Comparison of ENCODE assay signal across 15 mouse cellular contexts in genomic region chr10:122581096-122581495, GRCm38 (mm10).
DNase-seq lines count a peak whose midpoint lies in the region; ATAC-seq and TF ChIP-seq lines count a peak whose summit lies in the region.
"Had no signal": no experiment of that assay in that cellular context is flagged by ENCODE, and none has a peak within 500 bp of the region (broad histone marks: within the 10 kb centered on the region; RNA-seq: fewer than 3 reads in every experiment).

No protein-coding gene starts in this region.

- H3K27ac ChIP-seq in kidney, adult 2 months (ENCODE audit: insufficient read depth, low read depth, low read length): no peak overlapping the region
- no peak overlapping the region for H3K27ac ChIP-seq in kidney, embryonic 14.5 days (ENCODE audit: low read depth, low read length)
- H3K27ac ChIP-seq in testis, adult 2 months (ENCODE audit: control insufficient read depth, insufficient read depth, low read depth, low read length): no peak overlapping the region
- no peak overlapping the region for H3K27ac ChIP-seq in forebrain, embryonic 15.5 days (replicated peaks)
- H3K27ac ChIP-seq: embryonic facial prominence, embryonic 10.5 days; hindbrain, embryonic 10.5 days had no signal

- H3K36me3 ChIP-seq in kidney, adult 2 months (ENCODE audit: control insufficient read depth, insufficient read depth, low read length): no peaks in the 10 kb centered on the region
- no peaks in the 10 kb centered on the region for H3K36me3 ChIP-seq in kidney, embryonic 14.5 days (ENCODE audit: control insufficient read depth, insufficient read depth, low read length)
- no peaks in the 10 kb centered on the region for H3K36me3 ChIP-seq in testis, adult 2 months (ENCODE audit: control insufficient read depth, insufficient read depth, low read length)
- no peaks in the 10 kb centered on the region for H3K36me3 ChIP-seq in forebrain, embryonic 15.5 days
- H3K36me3 ChIP-seq: embryonic facial prominence, embryonic 10.5 days; heart, embryonic 12.5 days; hindbrain, embryonic 10.5 days had no signal

- no peaks in the 10 kb centered on the region for H3K27me3 ChIP-seq in kidney, adult 2 months (replicated peaks; ENCODE audit: control insufficient read depth, insufficient read depth, low read length)
- no peaks in the 10 kb centered on the region for H3K27me3 ChIP-seq in kidney, embryonic 14.5 days (ENCODE audit: control insufficient read depth, insufficient read depth, low read length)
- no peaks in the 10 kb centered on the region for H3K27me3 ChIP-seq in testis, adult 2 months (ENCODE audit: control insufficient read depth, insufficient read depth, low read length)
- no peaks in the 10 kb centered on the region for H3K27me3 ChIP-seq in forebrain, embryonic 15.5 days
- H3K27me3 ChIP-seq: heart, embryonic 12.5 days had no signal

- H3K9me3 ChIP-seq in kidney, embryonic 14.5 days (ENCODE audit: control insufficient read depth, low read length): no peaks in the 10 kb centered on the region
- H3K9me3 ChIP-seq in forebrain, embryonic 15.5 days: no peaks in the 10 kb centered on the region
- H3K9me3 ChIP-seq: embryonic facial prominence, embryonic 10.5 days; heart, embryonic 12.5 days; hindbrain, embryonic 10.5 days had no signal

- no peak for DNase-seq in kidney, adult 2 months
- no peak for DNase-seq in testis, postnatal 14 days (ENCODE audit: low spot score)
- peak; percentile 9 for DNase-seq in WW6 (ENCODE audit: low read depth, low spot score)
- DNase-seq in thymus, postnatal 36 days: peak; percentile 24 to 31
- no peak for DNase-seq in right cerebral cortex, postnatal 4 days
- DNase-seq: cerebellum, postnatal 10 days; kidney, adult 18-20 months; liver, postnatal 0 days had no signal

- ATAC-seq in kidney, embryonic 14.5 days (ENCODE audit: low FRiP score, low TSS enrichment): no peak
- no peak for ATAC-seq in forebrain, embryonic 15.5 days (replicated peaks)
- ATAC-seq: liver, postnatal 0 days had no signal

- peak; percentile 20; the same call in 1 of the 2 replicates for TF ChIP-seq CTCF in kidney, adult 2 months (conservative IDR thresholded peaks at IDR 0.05; ENCODE audit: insufficient read depth, insufficient read length, low read depth, low read length)
- 0 out of 2 replicates have a peak, but pooled peaks have one; percentile 2 for TF ChIP-seq CTCF in testis, adult 2 months (IDR thresholded peaks at IDR 0.05; ENCODE audit: control insufficient read depth, insufficient read depth, insufficient replicate concordance, low read depth, low read length)

- H3K4me1 ChIP-seq in kidney, adult 2 months (ENCODE audit: control insufficient read depth, insufficient read depth, low read length): no peaks in the 10 kb centered on the region
- H3K4me1 ChIP-seq in kidney, embryonic 14.5 days (ENCODE audit: control insufficient read depth, insufficient read depth, low read length): no peaks in the 10 kb centered on the region
- peaks cover 2% of the 10 kb centered on the region; the same call in 1 of the 2 replicates for H3K4me1 ChIP-seq in testis, adult 2 months (ENCODE audit: control insufficient read depth, insufficient read depth, low read length)
- no peaks in the 10 kb centered on the region for H3K4me1 ChIP-seq in forebrain, embryonic 15.5 days
- H3K4me1 ChIP-seq: heart, embryonic 12.5 days had no signal

- no peak overlapping the region for H3K9ac ChIP-seq in kidney, embryonic 14.5 days (ENCODE audit: low read depth, low read length)
- H3K9ac ChIP-seq in forebrain, embryonic 15.5 days (replicated peaks): no peak overlapping the region
- H3K9ac ChIP-seq: heart, embryonic 12.5 days; liver, postnatal 0 days had no signal

- WGBS in kidney, adult 2 months: 94% methylated on average over 7 of the region's 7 CpGs
- 89% methylated on average over 7 of the region's 7 CpGs for WGBS in kidney, embryonic 14.5 days
- WGBS in forebrain, embryonic 15.5 days: 88% methylated on average over 7 of the region's 7 CpGs

- TF ChIP-seq POLR2A in kidney, adult 2 months (IDR thresholded peaks at IDR 0.05; ENCODE audit: low read depth, low read length): no peak
- no peak for TF ChIP-seq POLR2A in testis, adult 2 months (IDR thresholded peaks at IDR 0.05; ENCODE audit: control insufficient read depth, low read depth, low read length)

- no peak overlapping the region for H3K4me3 ChIP-seq in kidney, adult 2 months (ENCODE audit: insufficient read depth, low read depth, low read length)
- H3K4me3 ChIP-seq in kidney, embryonic 14.5 days (ENCODE audit: low read length): no peak overlapping the region
- no peak overlapping the region for H3K4me3 ChIP-seq in testis, adult 2 months (ENCODE audit: control insufficient read depth, low read depth, low read length)
- H3K4me3 ChIP-seq in forebrain, embryonic 15.5 days: no peak overlapping the region
- H3K4me3 ChIP-seq: embryonic facial prominence, embryonic 10.5 days; heart, embryonic 12.5 days; hindbrain, embryonic 10.5 days had no signal

- H3K4me2 ChIP-seq in kidney, embryonic 14.5 days (replicated peaks; ENCODE audit: low read depth, low read length): no peak overlapping the region
- no peak overlapping the region for H3K4me2 ChIP-seq in forebrain, embryonic 15.5 days (replicated peaks)
- H3K4me2 ChIP-seq: heart, embryonic 12.5 days; midbrain, embryonic 11.5 days had no signal

Comparison
In these comparisons a context has a peak if more than half of its experiments do, and no peak if none do; other contexts are left out.
1. DNase-seq: peak in WW6 (single experiment) and thymus, postnatal 36 days (2 of 2); none in kidney, adult 2 months (single experiment), testis, postnatal 14 days (single experiment) and right cerebral cortex, postnatal 4 days (single experiment).